Mouse (Mus musculus) thymus, postnatal 14 days (tissue): ENCODE data around the gene Rpl13.

Experiments used
- DNase-seq: peaks from one replicate; pipeline ENCODE4 v3.0.0; 2021

Gene Rpl13

DNA sequence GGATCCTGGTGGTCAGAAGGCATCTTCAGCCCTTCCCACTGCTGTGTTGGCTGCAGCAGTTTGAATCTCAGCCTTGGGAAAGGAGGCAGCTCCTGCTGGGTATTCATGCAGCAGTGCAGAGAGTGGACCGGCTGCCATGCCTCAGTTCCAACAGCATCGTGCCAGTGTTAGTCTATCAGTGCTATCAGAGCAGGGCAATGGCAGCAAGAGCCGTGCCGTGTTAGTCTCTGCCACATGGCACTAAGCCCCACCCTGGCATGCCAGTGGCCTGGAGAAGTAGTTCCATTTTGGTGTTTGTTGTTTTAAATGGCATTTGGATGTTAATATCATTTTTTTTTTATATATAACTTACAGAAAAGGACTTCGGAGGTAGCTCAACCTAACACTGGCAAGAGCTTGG, 6.8 kb downstream of the Rpl13 start:
- no peak for DNase-seq

GRCm38 (mm10) chr8:123110649-123111048, 8.5 kb downstream of the Rpl13 start:
- DNase-seq: peak; percentile 63

- no peak for DNase-seq
These were observed 10.7 kb downstream of the Rpl13 start for GRCm38 (mm10) chr8:123112892-123113291.

DNA sequence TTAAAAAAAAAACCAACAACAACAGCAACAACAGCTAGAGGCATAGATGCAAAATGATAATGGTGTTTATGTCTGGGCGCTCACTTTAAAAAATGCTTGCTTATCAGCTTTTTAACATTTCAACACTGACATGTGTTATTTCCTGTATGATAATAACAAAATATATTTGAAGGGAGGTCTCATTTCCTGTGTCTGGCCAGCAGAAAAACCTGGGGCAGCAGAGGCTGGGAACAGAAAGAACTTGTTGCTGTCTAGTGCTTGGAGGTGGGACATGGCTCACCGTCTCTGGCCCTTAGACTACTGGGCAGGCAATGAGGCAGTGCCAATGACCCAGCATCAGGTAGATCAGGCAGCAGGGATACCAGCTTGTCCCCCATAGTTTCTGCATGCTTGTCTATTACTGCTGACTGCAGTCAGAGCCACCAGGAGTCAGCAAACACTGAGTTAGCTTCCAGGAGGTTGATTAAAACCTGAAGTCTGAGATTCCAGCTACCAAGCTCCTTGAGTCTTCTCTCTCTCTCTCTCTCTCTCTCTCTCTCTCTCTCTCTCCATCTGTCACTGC, 11.8 kb downstream of the Rpl13 start:
- no peak for DNase-seq

DNA sequence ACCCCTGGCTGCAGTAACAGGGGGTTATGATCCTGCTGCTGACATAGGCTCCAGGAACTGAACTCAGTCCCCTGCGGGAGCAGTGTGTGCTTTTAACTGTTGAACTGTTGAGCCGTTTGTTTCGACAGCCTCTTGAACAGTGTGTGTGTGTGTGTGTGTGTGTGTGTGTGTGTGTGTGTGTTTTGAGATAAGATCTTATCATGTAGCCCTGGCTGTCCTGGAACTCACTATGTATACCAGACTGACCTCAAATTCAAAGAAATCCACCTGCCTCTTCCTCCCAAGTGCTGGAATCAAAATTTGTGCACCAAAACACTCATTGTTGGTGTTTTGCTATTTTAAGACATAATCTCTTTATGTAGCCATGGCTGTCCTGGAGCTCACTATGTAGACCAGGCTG, 12.5 kb downstream of the Rpl13 start:
- no peak for DNase-seq

- no peak for DNase-seq
These were observed 15.1 kb downstream of the Rpl13 start, which contains the start of gene Cpne7 for GRCm38 (mm10) chr8:123117127-123117731. Gene Cpne7 (plus strand): TSS chr8:123117374.

DNA sequence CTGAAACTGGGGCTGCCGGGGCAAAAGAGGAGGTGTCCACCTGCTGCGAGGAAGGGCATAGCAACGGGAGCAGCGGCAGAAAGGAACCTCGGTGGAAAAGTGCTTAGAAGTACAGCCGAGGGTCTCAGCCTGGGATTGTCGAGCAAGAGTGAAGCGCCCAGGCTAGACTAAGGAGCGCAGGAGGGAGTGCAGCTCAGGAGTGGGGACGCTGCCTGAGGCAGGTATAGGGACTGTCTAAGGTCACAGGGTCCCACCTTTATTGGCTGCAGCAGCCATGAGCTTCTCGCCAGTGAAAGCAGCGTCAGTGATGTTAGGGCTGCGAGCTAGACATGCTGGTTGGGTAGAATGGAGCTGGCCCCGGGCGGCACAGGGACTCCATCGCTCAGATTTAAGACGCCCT, 15.6 kb downstream of the Rpl13 start:
- no peak for DNase-seq

DNA sequence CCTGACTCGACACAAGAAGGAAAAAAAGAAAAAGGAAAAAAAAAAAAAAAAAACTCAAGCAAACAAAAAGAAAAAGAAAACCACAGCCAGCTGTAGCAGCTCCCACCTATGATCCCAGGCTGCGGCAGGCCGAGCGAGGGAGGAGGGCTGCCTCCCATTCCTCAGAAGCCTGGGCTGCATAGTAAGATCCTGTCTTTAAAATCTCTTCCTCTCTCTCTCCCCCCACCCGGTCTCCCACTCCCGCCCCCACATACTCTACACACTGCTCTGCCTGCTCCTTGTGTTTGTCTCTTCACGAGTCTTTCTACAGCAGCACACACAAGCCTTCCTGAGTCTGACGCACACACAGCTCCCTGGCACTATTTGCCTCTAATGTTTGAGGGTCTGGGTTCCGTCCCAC, 19.9 kb downstream of the Rpl13 start:
- DNase-seq: no peak

- no peak for DNase-seq
These were observed 20.5 kb downstream of the Rpl13 start for GRCm38 (mm10) chr8:123122670-123123069.

DNA sequence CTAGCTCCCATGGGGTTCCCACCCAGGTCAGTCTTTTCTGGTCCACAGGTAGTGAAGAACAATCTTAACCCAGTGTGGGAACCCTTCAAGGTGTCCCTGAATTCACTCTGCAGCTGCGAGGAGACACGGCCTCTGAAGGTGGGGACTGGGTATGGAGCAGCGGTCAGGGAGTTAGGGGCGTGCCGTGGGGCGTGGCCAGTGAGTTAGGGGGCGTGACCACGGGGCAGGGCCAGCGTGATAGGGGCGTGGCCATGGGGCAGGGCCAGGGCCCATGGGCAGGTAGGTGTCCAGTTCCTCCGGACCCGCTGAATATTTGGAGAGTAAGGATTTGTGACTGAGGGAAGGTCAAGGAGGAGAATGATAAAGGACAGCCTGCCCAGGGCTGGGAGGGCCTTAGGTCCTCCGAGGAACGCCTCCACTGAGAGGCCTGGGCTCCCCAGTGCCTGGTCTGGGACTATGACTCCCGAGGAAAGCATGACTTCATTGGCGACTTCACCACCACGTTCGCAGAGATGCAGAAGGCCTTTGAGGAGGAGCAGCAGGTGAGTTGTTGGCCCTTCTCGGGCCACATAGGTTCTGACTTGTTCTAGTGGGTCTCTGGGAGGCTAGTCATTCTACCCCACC, 24.2 kb downstream of the Rpl13 start:
- DNase-seq: peak; percentile 26

- no peak for DNase-seq
These were observed 28.9 kb downstream of the Rpl13 start for GRCm38 (mm10) chr8:123131041-123131440.

- no peak for DNase-seq
These were observed 30.8 kb downstream of the Rpl13 start for GRCm38 (mm10) chr8:123132953-123133352.

DNA sequence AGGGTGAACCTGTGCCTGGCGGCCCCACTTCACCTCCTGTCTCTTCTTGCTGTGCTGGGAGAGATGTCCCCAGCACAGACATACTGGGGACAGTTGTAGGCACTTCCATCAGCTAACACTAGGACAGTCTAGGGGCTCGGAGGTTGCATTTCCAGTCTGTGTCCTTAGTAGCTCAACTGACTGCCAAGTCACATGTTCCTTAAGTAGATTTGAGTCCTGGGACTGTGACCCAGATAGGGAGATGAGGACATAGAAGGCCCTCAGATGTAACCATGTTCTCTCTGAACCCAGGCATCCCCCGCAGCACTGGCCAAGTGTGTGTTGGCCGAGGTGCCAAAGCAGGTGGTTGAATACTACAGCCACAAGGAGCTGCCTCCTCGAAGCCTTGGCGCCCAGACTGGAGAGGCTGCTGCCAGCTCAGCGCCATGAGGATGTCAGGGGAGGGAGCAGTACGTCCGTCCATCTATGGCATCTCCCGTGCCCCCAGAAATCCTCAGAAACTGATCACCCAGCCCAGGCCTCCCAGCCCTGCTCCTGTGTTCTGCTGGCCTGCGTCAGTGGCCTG, 32.1 kb downstream of the Rpl13 start:
- no peak for DNase-seq

GRCm38 (mm10) chr8:123135406-123135805, 33.3 kb downstream of the Rpl13 start:
- DNase-seq: no peak

DNA sequence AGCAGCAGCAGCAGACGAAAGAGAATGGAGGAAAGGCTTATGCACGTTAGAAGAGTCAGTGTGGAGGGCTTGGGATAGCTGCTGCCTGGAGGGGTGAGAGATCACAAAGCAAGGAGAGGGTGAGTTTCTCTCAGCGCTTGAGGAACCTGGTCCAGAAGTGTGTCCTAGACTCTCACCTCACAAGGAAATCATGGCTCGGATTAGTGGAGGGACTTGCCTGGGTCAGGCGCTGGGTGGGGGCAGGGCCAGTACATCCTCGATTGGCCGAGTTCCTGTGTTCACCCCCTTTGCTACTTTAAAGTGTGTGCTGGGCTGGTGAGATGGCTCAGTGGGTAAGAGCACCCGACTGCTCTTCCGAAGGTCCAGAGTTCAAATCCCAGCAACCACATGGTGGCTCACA, 33.7 kb downstream of the Rpl13 start:
- DNase-seq: no peak

DNA sequence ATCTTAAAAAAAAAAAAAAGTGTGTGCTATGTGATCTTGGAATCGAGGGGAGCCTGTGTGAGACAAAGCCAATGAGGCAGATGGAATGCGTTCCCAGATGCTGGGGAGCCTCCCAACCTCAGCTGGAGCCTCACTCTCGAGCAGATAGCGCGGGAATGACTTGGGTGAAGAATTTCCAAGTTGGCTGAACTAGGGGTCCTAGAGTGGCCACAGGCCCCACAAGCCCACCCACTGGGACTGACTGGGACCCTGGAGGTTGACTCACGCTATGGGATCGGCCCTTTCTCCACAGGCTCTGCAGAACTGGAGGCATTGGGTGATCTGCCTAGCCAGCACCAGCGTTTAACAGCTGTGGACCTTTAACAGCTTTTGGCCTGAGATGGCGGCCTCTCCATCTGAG, 34.1 kb downstream of the Rpl13 start:
- no peak for DNase-seq

DNA sequence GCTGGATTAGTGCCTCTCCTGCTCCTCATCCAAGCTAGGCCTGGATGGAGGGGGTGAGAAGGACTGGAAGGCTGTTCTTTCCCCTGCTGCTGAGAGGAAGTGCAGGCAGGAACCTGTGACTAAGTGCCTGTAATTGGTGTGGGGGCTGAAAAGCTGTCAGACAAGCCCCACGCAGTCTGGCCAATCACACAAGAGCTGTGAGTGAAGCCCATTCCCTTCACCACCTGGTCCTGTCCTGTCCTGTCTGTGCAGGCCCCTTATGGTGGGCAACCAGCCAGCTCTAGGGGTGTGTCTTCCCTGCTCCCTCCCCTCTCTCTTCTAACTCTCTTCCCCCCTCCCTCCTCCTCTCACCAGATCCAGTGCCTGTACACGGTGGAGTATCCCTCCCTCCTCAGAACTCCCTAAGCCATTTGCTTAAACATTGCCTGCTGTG, 35.5 kb downstream of the Rpl13 start:
- DNase-seq: no peak

DNA sequence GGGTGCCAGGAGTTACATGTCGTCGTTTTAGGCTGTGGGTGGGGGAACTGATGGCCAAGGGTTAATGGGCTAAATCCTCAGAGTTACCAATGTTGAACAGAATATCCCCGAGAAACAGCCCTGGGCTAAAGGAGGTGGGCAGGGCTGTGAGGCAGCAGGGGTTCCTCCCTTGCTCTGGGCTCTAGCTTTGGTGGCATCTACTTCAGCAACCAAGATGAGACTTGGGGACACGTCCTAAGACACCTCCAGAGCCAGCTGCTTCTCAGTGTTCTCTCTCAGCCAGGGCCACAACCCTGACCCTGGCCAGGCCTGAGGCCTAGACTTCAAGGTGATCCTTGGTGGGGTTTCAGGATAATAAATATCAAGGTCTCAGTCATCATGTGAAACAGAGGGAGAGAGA, 36.6 kb downstream of the Rpl13 start:
- no peak for DNase-seq

DNA sequence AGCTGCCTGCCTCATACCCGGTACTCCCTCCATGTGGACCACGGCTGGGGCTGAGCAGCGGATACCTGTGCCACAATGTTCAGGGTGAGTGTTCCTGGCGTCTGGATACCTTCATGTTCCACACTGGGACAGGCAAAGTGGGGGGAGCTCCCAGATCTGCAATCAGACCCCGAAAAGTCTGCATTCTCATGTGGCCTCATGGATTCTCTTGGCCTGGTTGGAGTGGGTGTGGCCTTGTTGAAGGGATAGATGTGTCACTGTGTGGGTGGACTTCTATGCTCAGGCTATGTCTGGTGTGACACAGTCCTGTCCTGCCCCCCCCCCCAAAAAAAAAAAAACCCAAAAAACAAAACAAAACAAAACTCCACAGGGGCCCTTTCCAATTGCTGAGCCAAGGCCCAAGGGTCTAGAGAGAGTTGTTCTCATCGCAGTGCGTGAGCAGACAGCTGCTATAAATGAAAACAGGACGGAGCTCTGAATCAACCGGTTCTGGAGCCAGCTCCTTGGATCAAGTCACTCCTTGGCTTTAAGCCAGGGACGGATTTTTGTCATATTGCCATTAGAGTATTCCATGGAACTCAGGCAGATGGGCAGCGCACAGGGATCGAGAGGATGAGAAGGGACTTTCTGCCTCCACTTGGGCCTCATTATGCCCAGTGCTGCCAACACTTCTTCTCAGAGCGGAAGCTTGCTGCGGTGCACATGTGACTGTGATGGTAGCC, 39.8 kb downstream of the Rpl13 start:
- DNase-seq: no peak

DNA sequence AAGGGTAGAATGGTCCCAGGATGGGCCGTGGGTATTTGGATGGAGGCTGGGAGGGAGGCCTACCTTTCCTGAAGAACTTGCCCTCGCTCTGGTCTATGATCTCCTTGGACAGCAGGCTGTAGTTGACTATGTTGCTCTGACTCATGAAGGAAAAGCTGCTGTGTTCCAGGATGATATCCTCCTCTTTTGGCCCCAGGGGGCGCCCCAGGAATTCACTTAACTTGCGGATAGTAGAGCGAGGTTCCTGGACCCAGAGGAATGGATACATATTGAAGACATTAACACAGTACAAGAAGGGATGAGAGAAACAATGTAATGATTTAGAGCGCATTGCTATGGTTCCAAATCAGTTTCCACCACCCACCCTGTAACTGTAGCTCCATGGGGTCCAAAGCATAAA, 43.1 kb downstream of the Rpl13 start:
- DNase-seq: peak; percentile 20

DNA sequence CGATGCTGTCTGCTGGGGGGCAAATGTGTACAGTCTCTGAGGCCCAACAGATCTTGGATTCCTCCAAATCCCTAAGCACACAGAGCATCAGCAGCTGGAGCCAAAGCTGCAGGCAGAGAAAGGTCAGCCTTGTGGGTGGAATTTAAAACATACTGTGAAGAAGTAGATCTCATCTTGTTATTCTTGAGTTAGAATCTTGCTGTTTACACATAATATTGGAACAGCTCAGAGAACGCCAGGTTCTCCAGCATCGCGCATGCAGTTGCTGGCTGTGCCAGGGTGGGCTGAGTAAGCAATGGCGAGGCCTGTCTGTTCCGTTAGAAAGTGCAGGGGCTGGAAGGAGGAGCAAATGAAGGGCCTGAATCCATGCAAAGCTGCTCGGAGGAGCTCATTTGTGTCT, 44.2 kb downstream of the Rpl13 start:
- DNase-seq: no peak

DNA sequence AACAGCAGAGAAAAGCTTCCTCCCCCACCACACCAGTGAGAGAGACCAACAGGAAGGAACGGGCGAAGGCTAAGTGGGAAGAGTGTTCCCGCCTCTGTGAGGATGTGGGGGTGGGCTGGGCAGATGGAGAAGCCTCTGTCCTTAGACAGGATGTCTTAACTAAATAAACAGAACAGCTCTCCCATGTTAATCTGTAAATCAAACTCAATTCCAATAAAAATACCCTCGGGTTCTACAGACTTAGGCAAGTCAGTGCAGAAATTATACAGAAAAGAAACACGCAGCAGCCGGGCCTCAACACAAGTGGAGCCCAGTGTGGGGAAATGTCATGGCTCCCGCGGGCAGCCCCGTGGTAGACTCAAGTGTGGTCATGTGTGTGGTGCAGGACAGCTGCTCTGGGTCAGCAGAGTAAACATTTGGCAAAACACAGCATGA, 48.6 kb downstream of the Rpl13 start:
- no peak for DNase-seq
